17 mouse cellular contexts compared by ENCODE assay signal in the genomic region with DNA sequence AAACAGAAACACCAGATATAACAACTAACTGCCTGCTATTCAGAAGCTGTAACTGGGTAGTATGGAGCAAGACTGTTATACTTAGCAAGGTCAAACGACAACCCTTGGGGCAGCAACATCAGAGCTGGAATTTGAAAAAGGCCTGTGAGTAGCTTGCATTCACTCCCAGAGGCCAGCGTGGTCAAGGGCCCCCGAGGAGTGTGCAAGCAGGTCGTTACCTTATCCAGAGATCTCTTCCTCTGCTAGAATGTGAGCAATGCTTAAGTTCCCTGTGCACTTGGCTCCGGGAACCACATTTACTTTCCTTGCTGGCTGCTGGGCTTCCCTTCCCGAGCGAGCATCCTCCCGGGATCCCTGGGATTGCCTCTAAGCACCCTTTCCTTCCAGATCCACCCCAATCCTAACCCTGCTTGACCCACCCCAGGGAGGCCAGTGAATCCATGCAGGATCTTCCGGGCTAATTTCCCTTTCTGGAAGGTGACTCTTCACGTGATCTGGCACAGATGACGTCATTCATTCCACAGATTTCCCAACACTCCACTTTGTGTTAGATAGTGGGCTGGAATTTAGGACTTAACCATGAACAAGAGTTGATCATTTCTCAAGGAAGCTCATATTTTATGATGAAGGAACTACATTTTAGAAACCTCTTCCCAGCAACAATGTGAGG.
DNase-seq lines count a peak whose midpoint lies in the region; ATAC-seq and TF ChIP-seq lines count a peak whose summit lies in the region.
"Had no signal": no experiment of that assay in that cellular context is flagged by ENCODE, and none has a peak within 500 bp of the region (broad histone marks: within the 10 kb centered on the region; RNA-seq: fewer than 3 reads in every experiment).

No protein-coding gene starts in this region.

- H3K4me3 ChIP-seq in forebrain, embryonic 10.5 days, result no peak overlapping the region
- no peak overlapping the region for H3K4me3 ChIP-seq in forebrain, postnatal 0 days (ENCODE audit: low read depth, low read length)
- no peak overlapping the region for H3K4me3 ChIP-seq in heart, embryonic 10.5 days
- H3K4me3 ChIP-seq: forebrain, embryonic 12.5 days; liver, embryonic 15.5 days; midbrain, embryonic 15.5 days had no signal

- peaks cover 7% of the 10 kb centered on the region for H3K4me1 ChIP-seq in forebrain, embryonic 10.5 days
- no peaks in the 10 kb centered on the region for H3K4me1 ChIP-seq in forebrain, postnatal 0 days (ENCODE audit: insufficient read depth)
- peaks cover 7% of the 10 kb centered on the region for H3K4me1 ChIP-seq in heart, embryonic 10.5 days
- H3K4me1 ChIP-seq: liver, embryonic 15.5 days; midbrain, embryonic 15.5 days had no signal

- H3K9me3 ChIP-seq in forebrain, embryonic 10.5 days, result no peaks in the 10 kb centered on the region
- no peaks in the 10 kb centered on the region for H3K9me3 ChIP-seq in forebrain, postnatal 0 days (ENCODE audit: low read length)
- H3K9me3 ChIP-seq in heart, embryonic 10.5 days, result no peaks in the 10 kb centered on the region
- H3K9me3 ChIP-seq: forebrain, embryonic 12.5 days; liver, embryonic 15.5 days; midbrain, embryonic 15.5 days had no signal

- no peaks in the 10 kb centered on the region for H3K36me3 ChIP-seq in forebrain, embryonic 10.5 days (replicated peaks)
- no peaks in the 10 kb centered on the region for H3K36me3 ChIP-seq in forebrain, postnatal 0 days (ENCODE audit: insufficient read depth)
- H3K36me3 ChIP-seq in heart, embryonic 10.5 days, result no peaks in the 10 kb centered on the region
- H3K36me3 ChIP-seq: forebrain, embryonic 12.5 days; liver, embryonic 15.5 days; midbrain, embryonic 15.5 days had no signal

- TF ChIP-seq CTCF in forebrain, postnatal 0 days (IDR thresholded peaks at IDR 0.05; ENCODE audit: low read depth), result no peak

- H3K4me2 ChIP-seq in forebrain, postnatal 0 days (ENCODE audit: low read depth), result no peak overlapping the region
- H3K4me2 ChIP-seq: forebrain, embryonic 12.5 days; liver, embryonic 15.5 days; midbrain, embryonic 15.5 days had no signal

- no peak for ATAC-seq in forebrain, postnatal 0 days
- ATAC-seq: hindbrain, postnatal 0 days; midbrain, embryonic 15.5 days had no signal

- H3K27ac ChIP-seq in forebrain, embryonic 10.5 days, result 0 out of 2 replicates have a peak overlapping the region, but pooled peaks have one; percentile 7
- H3K27ac ChIP-seq in forebrain, postnatal 0 days (ENCODE audit: low read depth, low read length), result no peak overlapping the region
- H3K27ac ChIP-seq in heart, embryonic 10.5 days, result peak overlapping the region; percentile 44; the same call in 1 of the 2 replicates
- H3K27ac ChIP-seq: forebrain, embryonic 12.5 days; hindbrain, postnatal 0 days; liver, embryonic 15.5 days; midbrain, embryonic 15.5 days had no signal

- 80% methylated on average over 11 of the region's 11 CpGs for WGBS in forebrain, embryonic 10.5 days
- 79% methylated on average over 11 of the region's 11 CpGs for WGBS in forebrain, postnatal 0 days
- 48% methylated on average over 11 of the region's 11 CpGs for whole genome bisulfite sequencing in heart, embryonic 10.5 days

- no peaks in the 10 kb centered on the region for H3K27me3 ChIP-seq in forebrain, embryonic 10.5 days (ENCODE audit: poor library complexity, severe bottlenecking)
- H3K27me3 ChIP-seq in forebrain, postnatal 0 days (ENCODE audit: insufficient read depth, low read length), result no peaks in the 10 kb centered on the region
- H3K27me3 ChIP-seq in heart, embryonic 10.5 days (ENCODE audit: insufficient read depth, poor library complexity, severe bottlenecking), result no peaks in the 10 kb centered on the region
- H3K27me3 ChIP-seq: forebrain, embryonic 12.5 days; liver, embryonic 15.5 days; midbrain, embryonic 15.5 days had no signal

- intact Hi-C loops in heart, postnatal 14 days (cut with DNase I), result loop anchor here (10.0 kb wide), 1 partner anchor 48 kb away; no protein-coding TSS in a partner anchor

- no peak for DNase-seq in forebrain, embryonic 10.5 days (ENCODE audit: extremely low spot score, low spot score)
- no peak for DNase-seq in forebrain, postnatal 0 days
- no peak for DNase-seq in heart, embryonic 10.5 days (ENCODE audit: low spot score)
- no peak for DNase-seq in heart, postnatal 14 days
- peak; percentile 16 for DNase-seq in heart, postnatal 4 days
- DNase-seq in lung, postnatal 4 days, result peak; percentile 27 to 54
- no peak for DNase-seq in Muller cell, postnatal 12 days (ENCODE audit: inconsistent ontology term)
- no peak for DNase-seq in layer of hippocampus, postnatal 36 days
- DNase-seq: cerebellum, adult 11 months; cerebellum, postnatal 25 days; kidney, adult 11 months; kidney, postnatal 36 days; layer of hippocampus, adult 9-11 months had no signal

- no peak overlapping the region for H3K9ac ChIP-seq in forebrain, postnatal 0 days
- H3K9ac ChIP-seq: forebrain, embryonic 12.5 days; liver, embryonic 15.5 days; midbrain, embryonic 15.5 days had no signal

Comparison
In these comparisons a context has a peak if more than half of its experiments do, and no peak if none do; other contexts are left out.
1. DNase-seq: peak in heart, postnatal 4 days (single experiment) and lung, postnatal 4 days (2 of 2); none in forebrain, embryonic 10.5 days (single experiment), forebrain, postnatal 0 days (single experiment), heart, embryonic 10.5 days (single experiment), heart, postnatal 14 days (0 of 2), Muller cell, postnatal 12 days (single experiment) and layer of hippocampus, postnatal 36 days (0 of 2).